Mouse (Mus musculus) limb, embryonic 14.5 days (tissue): ENCODE measurements at regions not wholly inside any gene's neighbourhood (a gene's known extent, or its start where the extent isn't known, plus 50 kb on each side); places are given as distances from the start of the nearest gene placed in this dataset.

ENCODE experiments used
- ATAC-seq: fragments of 200-750 bp; cut with Nextera tagmentation; 2 replicates; pipeline ENCODE4 v1.8.0; 2017; ENCODE audit warnings: low read depth, moderate number of reproducible peaks, moderate TSS enrichment; ENCODE audit not compliant: low FRiP score
- DNase-seq: peaks from one replicate; pipeline ENCODE4 v3.0.0-alpha.2; 2015; ENCODE audit warnings: low spot score
- H3K27ac ChIP-seq: fragments of 300-500 bp; sonication (generic); replicated peaks from 2 replicates; pipeline ENCODE4 v1.5.1; 2014; ENCODE audit warnings: low read depth, mild to moderate bottlenecking, low read length, moderate library complexity, mixed read lengths
- H3K27me3 ChIP-seq: fragments of 300-500 bp; sonication (generic); 2 replicates; pipeline ENCODE4 v1.6.1; 2014; ENCODE audit warnings: low read length, mixed read lengths; ENCODE audit not compliant: control insufficient read depth, insufficient read depth
- H3K36me3 ChIP-seq: fragments of 300-500 bp; sonication (generic); 2 replicates; pipeline ENCODE4 v1.6.1; 2014; ENCODE audit warnings: mild to moderate bottlenecking, low read length, moderate library complexity, mixed read lengths; ENCODE audit not compliant: control insufficient read depth, insufficient read depth
- H3K4me1 ChIP-seq: fragments of 300-500 bp; sonication (generic); 2 replicates; pipeline ENCODE4 v1.6.1; 2014; ENCODE audit warnings: antibody characterized with exemption, low read length, mixed read lengths; ENCODE audit not compliant: control insufficient read depth, insufficient read depth
- H3K4me2 ChIP-seq: fragments of 300-500 bp; sonication (generic); replicated peaks from 2 replicates; pipeline ENCODE4 v1.6.1; 2014; ENCODE audit warnings: low read depth, mild to moderate bottlenecking, low read length, moderate library complexity; ENCODE audit not compliant: severe bottlenecking
- H3K4me3 ChIP-seq: fragments of 300-500 bp; sonication (generic); replicated peaks from 2 replicates; pipeline ENCODE4 v1.5.1; 2014; ENCODE audit warnings: low read length
- H3K9ac ChIP-seq: fragments of 300-500 bp; sonication (generic); 2 replicates; pipeline ENCODE4 v1.6.1; 2014; ENCODE audit warnings: mild to moderate bottlenecking, low read depth, low read length, moderate library complexity; ENCODE audit not compliant: severe bottlenecking
- H3K9me3 ChIP-seq: fragments of 300-500 bp; sonication (generic); 2 replicates; pipeline ENCODE4 v1.6.1; 2016; ENCODE audit warnings: low read length; ENCODE audit not compliant: control insufficient read depth
- POLR2A ChIP-seq: fragments of 200-500 bp; IDR thresholded peaks from 2 replicates; pipeline ENCODE4 v1.8.0; 2012; ENCODE audit warnings: inconsistent platforms, mild to moderate bottlenecking, moderate library complexity, borderline replicate concordance; ENCODE audit not compliant: insufficient read depth, insufficient read length; ENCODE audit errors: extremely low read depth
- WGBS: fragments of 180-500 bp; shearing (Covaris S2); extraction: QIAGEN DNeasy Blood & Tissue Kit; methylation state at CpG from one replicate; pipeline ENCODE4 v1.1.7; 2014; 5-methylcytosine and 5-hydroxymethylcytosine counted together

DNA sequence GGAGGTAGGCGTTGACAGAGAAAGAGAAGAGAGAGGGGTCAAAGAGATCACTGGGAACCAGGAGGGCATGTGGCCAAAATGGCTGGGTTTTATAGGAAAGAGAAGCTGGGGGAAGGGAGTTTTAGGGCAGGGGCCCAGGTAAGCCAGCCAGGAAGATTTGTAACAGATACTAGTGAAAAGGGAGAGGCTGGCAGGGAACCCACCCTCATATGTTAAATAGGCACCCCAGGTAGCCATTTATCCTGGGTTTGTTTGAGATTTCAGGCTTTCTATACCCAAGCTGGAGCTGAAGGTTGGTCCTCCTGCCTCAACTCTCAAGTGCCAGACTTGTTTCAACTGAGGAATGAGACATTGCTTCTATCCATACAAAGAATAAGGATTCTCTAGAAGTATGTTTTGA is 85.0 kb downstream of the Klhl42 start:
- no peak for TF ChIP-seq POLR2A
- no peak overlapping the region for H3K4me3 ChIP-seq
- DNase-seq: no peak
- H3K36me3 ChIP-seq: no peaks in the 10 kb centered on the region
- H3K9ac ChIP-seq: no peak overlapping the region
- WGBS: 62% methylated on average over 1 of the region's 1 CpGs
- H3K27ac ChIP-seq: no peak overlapping the region
- H3K4me1 ChIP-seq: no peaks in the 10 kb centered on the region
- H3K9me3 ChIP-seq: no peaks in the 10 kb centered on the region
- H3K4me2 ChIP-seq: no peak overlapping the region
- H3K27me3 ChIP-seq: no peaks in the 10 kb centered on the region
- no peak for ATAC-seq
